Comparison of ENCODE assay signal across 15 mouse cellular contexts in the genomic region with DNA sequence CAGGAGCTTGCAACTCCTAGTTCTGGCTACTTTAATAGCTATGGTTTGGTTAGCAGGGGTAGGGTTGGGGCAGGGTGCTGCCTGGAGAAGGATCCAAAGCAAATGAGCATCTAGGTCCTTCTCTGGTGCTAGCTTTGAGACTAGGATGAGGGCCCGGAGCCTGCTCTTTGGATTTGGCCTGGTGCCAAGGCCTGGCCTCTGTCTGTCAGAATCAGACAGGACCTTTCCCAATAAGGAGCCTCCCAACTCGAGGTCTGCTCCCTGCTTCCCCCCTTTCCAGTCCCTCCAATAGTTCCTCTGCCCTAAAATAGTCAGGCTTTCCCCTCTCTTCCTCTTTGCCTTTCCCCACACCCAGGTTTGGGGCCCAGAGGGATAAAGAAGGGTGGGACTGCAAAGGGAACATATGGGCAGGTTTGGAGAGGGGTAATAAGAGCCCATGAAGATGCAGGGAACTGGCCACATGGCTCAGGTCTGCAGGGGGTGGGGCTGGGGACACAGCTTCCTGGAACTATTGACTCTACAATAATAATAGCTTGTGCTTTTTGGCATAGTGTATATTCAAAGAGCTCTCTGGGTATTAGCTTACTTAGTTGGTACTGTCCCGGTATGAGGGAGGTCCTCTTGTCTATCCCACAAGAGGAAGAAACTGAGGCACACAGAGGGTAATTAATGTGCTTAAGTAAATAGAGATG. TPM values are rescaled to one million over a fixed set of nuclear protein-coding genes. Genes with fewer than 3 reads are reported as not detected.
DNase-seq lines count a peak whose midpoint lies in the region.
"Had no signal": no experiment of that assay in that cellular context is flagged by ENCODE, and none has a peak within 500 bp of the region (broad histone marks: within the 10 kb centered on the region; RNA-seq: fewer than 3 reads in every experiment).

No protein-coding gene starts in this region.

- H3K36me3 ChIP-seq in heart, embryonic 10.5 days = no peaks in the 10 kb centered on the region
- H3K36me3 ChIP-seq in limb, embryonic 10.5 days = no peaks in the 10 kb centered on the region

- 35% methylated on average over 3 of the region's 3 CpGs for WGBS in heart, embryonic 10.5 days
- WGBS in limb, embryonic 10.5 days = 78% methylated on average over 3 of the region's 3 CpGs

- H3K27ac ChIP-seq in heart, embryonic 10.5 days = peak overlapping the region; percentile 81
- H3K27ac ChIP-seq in limb, embryonic 10.5 days = peak overlapping the region; percentile 2; the same call in 1 of the 2 replicates
- H3K27ac ChIP-seq: hindbrain, embryonic 14.5 days had no signal

- H3K4me3 ChIP-seq in heart, embryonic 10.5 days = no peak overlapping the region
- no peak overlapping the region for H3K4me3 ChIP-seq in limb, embryonic 10.5 days
- H3K4me3 ChIP-seq: erythroblast, embryonic 14.5 days had no signal

- H3K9me3 ChIP-seq in heart, embryonic 10.5 days = no peaks in the 10 kb centered on the region
- no peaks in the 10 kb centered on the region for H3K9me3 ChIP-seq in limb, embryonic 10.5 days (replicated peaks)

- intact Hi-C loops in heart, postnatal 14 days (cut with DNase I) = no loop called here

- peak; percentile 81 for DNase-seq in heart, embryonic 10.5 days (ENCODE audit: low spot score)
- no peak for DNase-seq in heart, postnatal 14 days
- DNase-seq in urinary bladder, postnatal 14 days (ENCODE audit: low spot score) = peak; percentile 45
- DNase-seq in urinary bladder, adult 2 months (ENCODE audit: low spot score) = no peak
- no peak for DNase-seq in limb, embryonic 10.5 days (ENCODE audit: low spot score)
- DNase-seq in layer of hippocampus, postnatal 10 days (ENCODE audit: low spot score in 2 of 2) = no peak
- no peak for DNase-seq in testis, postnatal 10 days (ENCODE audit: low spot score)
- no peak for DNase-seq in spleen, adult 18-20 months
- DNase-seq: cerebellum, adult 8-10 months; lung, adult 18-20 months; right cerebral cortex, postnatal 4 days had no signal

- peaks cover 42% of the 10 kb centered on the region for H3K4me1 ChIP-seq in heart, embryonic 10.5 days
- peaks cover 41% of the 10 kb centered on the region for H3K4me1 ChIP-seq in limb, embryonic 10.5 days

- H3K27me3 ChIP-seq in heart, embryonic 10.5 days (ENCODE audit: insufficient read depth, poor library complexity, severe bottlenecking) = no peaks in the 10 kb centered on the region
- H3K27me3 ChIP-seq in limb, embryonic 10.5 days (ENCODE audit: low read depth, poor library complexity, severe bottlenecking) = no peaks in the 10 kb centered on the region

RNA-seq across cellular contexts. Expression of a gene that starts 12.2 kb away (rescaled TPM):
- 60.6 and 98.7 TPM in 2 replicates for polyA plus RNA-seq in heart, embryonic 10.5 days (2016; fragmentation: Nextera tagmentation; extraction: Ambion mirVana)
- 10 to 100 TPM; 61.1 to 70.4 TPM for total RNA-seq in heart, postnatal 14 days (2021)
- polyA plus RNA-seq in urinary bladder, adult 2 months (2012; rRNA removed) = 138 and 146 TPM in 2 replicates
- polyA plus RNA-seq in limb, embryonic 10.5 days (2016; fragmentation: Nextera tagmentation; extraction: Ambion mirVana) = 33.5 and 36.6 TPM in 2 replicates
- total RNA-seq in layer of hippocampus, postnatal 10 days (2021) = 1 to 10 TPM; 6.7 to 7.5 TPM

RNA-seq across cellular contexts. Expression of a gene that starts 38.9 kb away (rescaled TPM):
- polyA plus RNA-seq in heart, embryonic 10.5 days (2016; fragmentation: Nextera tagmentation; extraction: Ambion mirVana) = 8.9 and 15.8 TPM in 2 replicates
- 10 to 100 TPM; 16.6 to 18.4 TPM for total RNA-seq in heart, postnatal 14 days (2021)
- polyA plus RNA-seq in urinary bladder, adult 2 months (2012; rRNA removed) = 9.9 and 15.6 TPM in 2 replicates
- 22.1 and 22.8 TPM in 2 replicates for polyA plus RNA-seq in limb, embryonic 10.5 days (2016; fragmentation: Nextera tagmentation; extraction: Ambion mirVana)
- total RNA-seq in layer of hippocampus, postnatal 10 days (2021) = 10 to 100 TPM; 36.5 to 45.0 TPM

RNA-seq across cellular contexts. Expression of a gene that starts 51.5 kb away (rescaled TPM):
- 3.9 and 21.8 TPM in 2 replicates for polyA plus RNA-seq in heart, embryonic 10.5 days (2016; fragmentation: Nextera tagmentation; extraction: Ambion mirVana)
- total RNA-seq in heart, postnatal 14 days (2021) = under 1 TPM in 1 of 2 experiments, not detected in 1; 0.34 TPM
- polyA plus RNA-seq in urinary bladder, adult 2 months (2012; rRNA removed) = 0.08 TPM in 1 of 2 replicates, not detected in the other
- polyA plus RNA-seq in limb, embryonic 10.5 days (2016; fragmentation: Nextera tagmentation; extraction: Ambion mirVana) = not detected in 2 replicates
- total RNA-seq in layer of hippocampus, postnatal 10 days (2021) = not detected
- total RNA-seq: gastrocnemius, adult 8-10 months had no signal
- polyA plus RNA-seq: erythroblast, embryonic 14.5 days; hindbrain, embryonic 14.5 days; thymus, postnatal 0 days had no signal

Comparison
In these comparisons a context has a peak if more than half of its experiments do, and no peak if none do; other contexts are left out.
1. DNase-seq: peak in heart, embryonic 10.5 days (single experiment) and urinary bladder, postnatal 14 days (single experiment); none in heart, postnatal 14 days (0 of 2), urinary bladder, adult 2 months (single experiment), limb, embryonic 10.5 days (single experiment), layer of hippocampus, postnatal 10 days (0 of 2), testis, postnatal 10 days (single experiment) and spleen, adult 18-20 months (0 of 2).